In genomic region chr9:96981121-96981520, GRCm38 (mm10) we compare ENCODE assay signal across 10 mouse cellular contexts. TPM values are rescaled to one million over a fixed set of nuclear protein-coding genes. Genes with fewer than 3 reads are reported as not detected.
DNase-seq lines count a peak whose midpoint lies in the region; ATAC-seq and TF ChIP-seq lines count a peak whose summit lies in the region.
"Had no signal": no experiment of that assay in that cellular context is flagged by ENCODE, and none has a peak within 500 bp of the region (broad histone marks: within the 10 kb centered on the region; RNA-seq: fewer than 3 reads in every experiment).

No protein-coding gene starts in this region.

- no peak for DNase-seq in lung, postnatal 10 days
- no peak for DNase-seq in hindbrain, postnatal 0 days (ENCODE audit: low spot score)
- no peak for DNase-seq in right cerebral cortex, postnatal 4 days
- no peak for DNase-seq in layer of hippocampus, adult 8-10 months (ENCODE audit: low spot score in 2 of 2)
- DNase-seq: cerebellum, adult 8-10 months; lung, embryonic 14.5 days; thymus, postnatal 14 days had no signal

- no peak overlapping the region for H3K9ac ChIP-seq in lung, embryonic 15.5 days
- H3K9ac ChIP-seq in forebrain, embryonic 13.5 days: no peak overlapping the region
- H3K9ac ChIP-seq in hindbrain, postnatal 0 days (replicated peaks; ENCODE audit: low read length): no peak overlapping the region
- H3K9ac ChIP-seq in neural tube, embryonic 15.5 days (replicated peaks): no peak overlapping the region
- H3K9ac ChIP-seq: lung, embryonic 14.5 days had no signal

- no peak for ATAC-seq in lung, embryonic 15.5 days (ENCODE audit: borderline replicate concordance, extremely low read depth, low FRiP score, low TSS enrichment)
- ATAC-seq in forebrain, embryonic 13.5 days: peak; percentile 5; the same call in 1 of the 2 replicates
- ATAC-seq in hindbrain, postnatal 0 days: no peak
- no peak for ATAC-seq in neural tube, embryonic 15.5 days (ENCODE audit: low FRiP score)

- no peaks in the 10 kb centered on the region for H3K36me3 ChIP-seq in lung, embryonic 15.5 days
- no peaks in the 10 kb centered on the region for H3K36me3 ChIP-seq in forebrain, embryonic 13.5 days (ENCODE audit: poor library complexity, severe bottlenecking)
- H3K36me3 ChIP-seq in hindbrain, postnatal 0 days (ENCODE audit: insufficient read depth, low read length): no peaks in the 10 kb centered on the region
- H3K36me3 ChIP-seq in neural tube, embryonic 15.5 days: no peaks in the 10 kb centered on the region

- no peaks in the 10 kb centered on the region for H3K27me3 ChIP-seq in lung, embryonic 15.5 days
- no peaks in the 10 kb centered on the region for H3K27me3 ChIP-seq in forebrain, embryonic 13.5 days
- H3K27me3 ChIP-seq in hindbrain, postnatal 0 days (ENCODE audit: insufficient read depth, low read length): no peaks in the 10 kb centered on the region
- no peaks in the 10 kb centered on the region for H3K27me3 ChIP-seq in neural tube, embryonic 15.5 days (replicated peaks)

- H3K9me3 ChIP-seq in lung, embryonic 15.5 days: no peaks in the 10 kb centered on the region
- H3K9me3 ChIP-seq in forebrain, embryonic 13.5 days (replicated peaks): no peaks in the 10 kb centered on the region
- H3K9me3 ChIP-seq in hindbrain, postnatal 0 days (ENCODE audit: low read length): no peaks in the 10 kb centered on the region
- no peaks in the 10 kb centered on the region for H3K9me3 ChIP-seq in neural tube, embryonic 15.5 days (replicated peaks)

- no peak for TF ChIP-seq CTCF in hindbrain, postnatal 0 days (IDR thresholded peaks at IDR 0.05; ENCODE audit: low read depth)

- H3K4me2 ChIP-seq in lung, embryonic 15.5 days: no peak overlapping the region
- H3K4me2 ChIP-seq in forebrain, embryonic 13.5 days: no peak overlapping the region
- H3K4me2 ChIP-seq in hindbrain, postnatal 0 days (ENCODE audit: low read depth, low read length): no peak overlapping the region
- H3K4me2 ChIP-seq in neural tube, embryonic 15.5 days: no peak overlapping the region
- H3K4me2 ChIP-seq: lung, embryonic 14.5 days had no signal

- WGBS in lung, embryonic 15.5 days: 36% methylated on average over 9 of the region's 9 CpGs
- 17% methylated on average over 9 of the region's 9 CpGs for WGBS in forebrain, embryonic 13.5 days
- WGBS in hindbrain, postnatal 0 days: 18% methylated on average over 9 of the region's 9 CpGs
- WGBS in neural tube, embryonic 15.5 days: 11% methylated on average over 9 of the region's 9 CpGs

- H3K4me3 ChIP-seq in lung, embryonic 15.5 days: no peak overlapping the region
- H3K4me3 ChIP-seq in forebrain, embryonic 13.5 days: no peak overlapping the region
- no peak overlapping the region for H3K4me3 ChIP-seq in hindbrain, postnatal 0 days (ENCODE audit: low read length)
- no peak overlapping the region for H3K4me3 ChIP-seq in neural tube, embryonic 15.5 days (replicated peaks)

- peak overlapping the region; percentile 52; the same call in 1 of the 2 replicates for H3K27ac ChIP-seq in lung, embryonic 15.5 days
- peak overlapping the region; percentile 84 for H3K27ac ChIP-seq in forebrain, embryonic 13.5 days
- peak overlapping the region; percentile 3; the same call in 1 of the 2 replicates for H3K27ac ChIP-seq in hindbrain, postnatal 0 days
- H3K27ac ChIP-seq in neural tube, embryonic 15.5 days (replicated peaks): 0 out of 2 replicates have a peak overlapping the region, but pooled peaks have one; percentile 64

- peaks cover 41% of the 10 kb centered on the region for H3K4me1 ChIP-seq in lung, embryonic 15.5 days
- peaks cover 73% of the 10 kb centered on the region for H3K4me1 ChIP-seq in forebrain, embryonic 13.5 days
- H3K4me1 ChIP-seq in hindbrain, postnatal 0 days (ENCODE audit: insufficient read depth, low read length): peaks cover 40% of the 10 kb centered on the region
- H3K4me1 ChIP-seq in neural tube, embryonic 15.5 days: peaks cover 55% of the 10 kb centered on the region

RNA-seq across cellular contexts. Expression of gene Spsb4, which starts 37.5 kb away (rescaled TPM):
- 14.1 and 14.5 TPM in 2 replicates for polyA plus RNA-seq in lung, embryonic 15.5 days (2015; fragmentation: Nextera tagmentation; extraction: Ambion mirVana)
- polyA plus RNA-seq in forebrain, embryonic 13.5 days (2015; fragmentation: Nextera tagmentation; extraction: Ambion mirVana): 47.0 and 55.1 TPM in 2 replicates
- total RNA-seq in hindbrain, postnatal 0 days (2014; rRNA removed): 67.1 and 82.8 TPM in 2 replicates
- 36.2 and 37.2 TPM in 2 replicates for polyA plus RNA-seq in hindbrain, postnatal 0 days (2015; fragmentation: Nextera tagmentation; extraction: Ambion mirVana)
- polyA plus RNA-seq in neural tube, embryonic 15.5 days (2015; fragmentation: Nextera tagmentation; extraction: Ambion mirVana): 28.5 and 31.0 TPM in 2 replicates
- 1 to 10 TPM; 3.2 to 6.0 (median 4.1) TPM for total RNA-seq in layer of hippocampus, adult 8-10 months (2022)

Comparison
In these comparisons a context has a peak if more than half of its experiments do, and no peak if none do; other contexts are left out.
1. H3K27ac ChIP-seq: peak in every context shown above with its lines; median percentile 84 in forebrain, embryonic 13.5 days; 64 in neural tube, embryonic 15.5 days; 52 in lung, embryonic 15.5 days; 3 in hindbrain, postnatal 0 days.